Mouse (Mus musculus) heart, postnatal 0 days (tissue): ENCODE data around the gene Tacc3.

Experiments used
- CTCF ChIP-seq: IDR thresholded peaks from 2 replicates; pipeline ENCODE4 v1.5.1; 2016; ENCODE audit warnings: antibody characterized with exemption, control low read depth, low read depth
- EP300 ChIP-seq: IDR thresholded peaks from 2 replicates; pipeline ENCODE4 v1.6.1; 2016; ENCODE audit warnings: antibody characterized with exemption, low read depth

- no peak for TF ChIP-seq EP300
- TF ChIP-seq CTCF, result no peak
These were observed 46.1 kb upstream of the Tacc3 start for GRCm38 (mm10) chr5:33611795-33612194.
